Mouse (Mus musculus) heart, postnatal 14 days (tissue): ENCODE measurements at regions not wholly inside any gene's neighbourhood (a gene's known extent, or its start where the extent isn't known, plus 50 kb on each side); places are given as distances from the start of the nearest gene placed in this dataset.
A peak's percentile ranks its signal among the peaks of the same experiment; 100 is the strongest.

Experiments
- DNase-seq, 2 experiments: peaks; one replicate each; pipeline ENCODE4 v3.0.0; 2021 to 2022
- intact Hi-C: fragments of 180-260 bp; cut with DNase I; formaldehyde crosslinking; loops from one replicate; pipeline ENCODE4 v1.15.1; 2025

DNA sequence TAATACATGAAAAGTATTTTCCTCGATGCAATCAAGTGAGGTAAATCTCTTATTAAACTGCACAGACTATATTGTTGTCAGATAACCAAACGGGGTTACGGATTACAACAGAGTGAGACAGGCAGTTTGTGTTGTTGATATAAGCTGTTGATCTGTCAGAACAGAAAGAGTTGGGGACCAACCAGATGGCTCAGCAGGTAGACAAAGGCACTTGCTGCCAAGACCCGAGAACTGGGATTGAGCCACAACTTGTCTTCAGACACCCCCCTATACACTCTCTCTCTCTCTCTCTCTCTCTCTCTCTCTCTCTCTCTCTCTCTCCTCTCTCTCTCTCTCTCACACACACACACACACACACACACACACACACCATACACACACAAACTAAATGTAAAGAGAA, 172.7 kb upstream of the Rnf219 start:
- intact Hi-C loops, result no loop called here
- DNase-seq, result no peak

GRCm38 (mm10) chr14:104694174-104694803, 171.8 kb upstream of the Rnf219 start:
- intact Hi-C loops, result no loop called here
- no peak for DNase-seq

GRCm38 (mm10) chr14:104692616-104693015, 170.2 kb upstream of the Rnf219 start:
- no peak for DNase-seq
- intact Hi-C loops, result no loop called here

- intact Hi-C loops, result no loop called here
- DNase-seq, result no peak
Observed at GRCm38 (mm10) chr14:104688440-104688839, 166.0 kb upstream of the Rnf219 start.

- intact Hi-C loops, result no loop called here
- peak in 1 of 2 experiments; percentile 0 for DNase-seq
Observed at GRCm38 (mm10) chr14:104676810-104677209, 154.4 kb upstream of the Rnf219 start.

DNA sequence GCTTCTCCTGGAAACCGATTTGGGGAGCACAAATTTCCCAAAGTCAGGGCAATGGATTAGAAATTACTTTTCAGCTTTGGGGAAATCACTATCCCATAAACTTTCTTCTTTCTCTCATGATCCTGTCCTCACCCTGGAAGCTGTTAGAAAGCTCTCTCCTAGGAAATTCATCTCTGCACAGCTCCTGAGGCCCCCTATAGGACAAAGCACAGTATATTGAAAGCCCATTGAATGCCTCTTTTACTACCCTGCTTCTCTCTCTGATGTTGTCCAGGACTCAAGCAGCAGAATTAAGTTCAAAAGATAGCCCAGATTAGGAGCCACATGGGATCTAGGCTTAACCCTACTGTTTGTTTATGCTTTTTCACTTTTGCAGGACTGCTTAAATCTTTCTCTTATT, 139.3 kb upstream of the Rnf219 start:
- intact Hi-C loops, result no loop called here
- no peak for DNase-seq

- no peak for DNase-seq
Observed at GRCm38 (mm10) chr14:104658751-104659150, 136.3 kb upstream of the Rnf219 start.

DNA sequence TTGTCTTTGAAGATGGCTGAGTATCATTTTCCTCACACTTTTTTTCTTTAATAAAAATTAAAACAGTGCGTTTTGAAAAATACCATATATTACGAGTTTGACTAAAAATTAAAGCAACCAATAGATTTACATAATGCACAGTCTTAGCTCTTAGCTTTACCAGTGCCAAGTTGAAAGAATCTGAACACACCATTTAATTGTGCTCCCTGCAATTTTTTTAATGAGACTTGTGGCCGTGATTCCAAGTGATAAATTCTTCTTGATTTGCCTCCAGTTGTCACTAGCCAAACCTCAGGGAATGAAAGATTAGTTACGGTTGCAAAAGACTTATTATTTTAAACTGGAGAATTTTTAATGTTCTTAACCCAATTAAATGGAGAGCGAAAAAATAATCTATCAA, 127.5 kb upstream of the Rnf219 start:
- DNase-seq, result no peak
- intact Hi-C loops, result no loop called here

More at GRCm38 (mm10) chr14:104658751-104659150, 136.3 kb upstream of the Rnf219 start:
- intact Hi-C loops, result no loop called here

DNA sequence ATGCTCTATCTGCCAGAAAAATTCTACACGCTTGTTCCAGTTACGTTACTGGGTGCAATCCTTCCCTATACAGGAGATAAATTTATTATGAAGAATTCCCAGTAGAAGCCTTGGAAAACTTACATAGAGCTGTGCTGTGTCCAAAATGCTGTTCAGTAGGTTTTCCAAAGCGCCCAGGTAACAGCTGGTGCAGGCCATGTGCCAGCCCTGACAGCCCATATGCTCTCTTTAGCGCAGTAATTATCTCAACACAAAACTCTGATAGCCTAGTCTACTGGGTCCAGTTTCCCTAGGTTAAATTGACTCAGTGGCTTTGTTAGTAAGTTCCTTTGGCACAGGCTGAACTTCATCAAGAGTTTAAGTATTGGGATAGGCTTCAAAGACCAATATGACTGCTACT, 122.2 kb upstream of the Rnf219 start:
- DNase-seq, result no peak
- intact Hi-C loops, result no loop called here

DNA sequence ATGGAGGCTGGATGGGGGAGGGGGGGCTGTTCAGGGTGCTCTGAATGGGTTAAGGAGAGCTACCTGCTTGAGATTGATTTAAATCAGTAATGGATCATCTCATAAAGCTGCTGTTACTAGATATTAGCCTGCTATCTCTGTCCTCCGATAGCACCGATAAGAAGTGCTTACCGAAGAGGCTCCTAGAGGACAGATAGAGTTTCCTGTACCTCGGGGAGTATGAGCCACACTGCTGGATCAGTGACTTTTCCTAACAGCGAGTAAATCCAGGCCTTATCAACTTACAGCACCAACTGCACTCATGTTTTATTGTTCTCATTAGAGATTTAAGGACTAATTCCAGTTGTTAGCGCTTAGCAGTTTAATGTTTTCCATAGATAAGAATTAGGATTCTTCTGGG, 120.3 kb upstream of the Rnf219 start:
- intact Hi-C loops, result no loop called here

DNA sequence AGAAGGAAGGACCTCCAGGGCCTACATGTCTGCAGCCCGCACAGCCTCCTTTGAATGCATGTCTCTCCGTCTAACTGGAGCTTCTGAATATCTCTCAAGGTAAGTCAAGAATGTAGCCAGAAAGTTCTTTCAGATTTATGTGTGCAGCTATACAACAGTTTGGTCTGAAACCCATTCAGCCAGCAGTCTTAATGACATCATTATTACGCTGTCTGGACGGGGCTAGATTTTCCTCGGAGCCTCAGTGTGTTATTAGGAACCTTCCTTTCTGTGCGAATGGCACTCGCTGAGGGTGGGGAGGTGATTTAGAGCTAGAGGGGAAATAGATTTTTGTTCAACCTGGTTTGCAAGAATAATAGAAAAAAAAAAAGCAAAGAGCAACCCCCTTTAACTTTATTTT, 116.9 kb upstream of the Rnf219 start:
- no peak for DNase-seq
- intact Hi-C loops, result no loop called here

More for the DNA sequence above, 120.3 kb upstream of the Rnf219 start:
- DNase-seq, result no peak

DNA sequence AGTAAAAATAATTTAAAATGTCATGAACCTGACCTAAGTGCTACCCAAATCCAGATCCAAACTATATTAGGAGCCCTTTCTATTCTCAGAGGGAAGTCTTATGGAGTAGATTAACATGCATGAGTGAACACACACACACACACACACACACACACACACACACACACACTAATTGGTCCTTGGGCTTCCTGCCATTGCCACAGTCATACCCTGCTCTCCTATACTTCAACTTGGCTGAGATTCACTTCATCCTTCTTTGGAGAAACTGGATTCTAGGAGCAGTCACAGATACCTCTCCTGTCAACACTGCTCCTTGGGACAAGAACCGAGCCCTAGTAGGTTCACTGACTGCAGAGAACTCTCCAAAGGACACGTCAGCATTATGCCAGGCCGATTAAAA, 89.0 kb upstream of the Rnf219 start:
- intact Hi-C loops, result loop anchor here (5.0 kb wide), 1 partner anchor 574 kb away; no protein-coding TSS in a partner anchor

DNA sequence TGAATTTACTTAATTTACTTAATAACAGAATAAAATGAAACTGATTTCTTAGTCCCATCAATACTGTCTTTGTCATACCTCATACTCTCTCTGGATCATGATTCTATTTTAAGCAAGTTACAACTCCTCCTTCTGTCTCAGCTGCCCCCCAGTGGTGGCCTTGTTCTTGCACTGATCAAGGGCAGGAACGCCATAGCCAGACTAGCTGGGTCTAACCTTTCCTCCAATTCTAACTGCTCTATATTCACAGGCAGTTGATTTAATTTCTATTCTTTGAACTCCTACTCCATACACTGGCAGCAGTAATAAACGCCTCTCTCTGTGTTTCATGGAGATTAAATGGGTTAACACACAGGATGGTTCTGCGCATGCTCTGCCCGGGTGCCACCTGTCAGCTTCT, 87.9 kb upstream of the Rnf219 start:
- DNase-seq, result peak; percentile 9 to 42
- intact Hi-C loops, result loop anchor here (5.0 kb wide), 1 partner anchor 573 kb away; no protein-coding TSS in a partner anchor

More for the DNA sequence above, 89.0 kb upstream of the Rnf219 start:
- DNase-seq, result no peak

GRCm38 (mm10) chr14:104594851-104595250, 72.4 kb upstream of the Rnf219 start:
- no peak for DNase-seq
- intact Hi-C loops, result no loop called here
